Mouse (Mus musculus): ENCODE results near the gene Tsen34.

The Tsen34 gene

DNA sequence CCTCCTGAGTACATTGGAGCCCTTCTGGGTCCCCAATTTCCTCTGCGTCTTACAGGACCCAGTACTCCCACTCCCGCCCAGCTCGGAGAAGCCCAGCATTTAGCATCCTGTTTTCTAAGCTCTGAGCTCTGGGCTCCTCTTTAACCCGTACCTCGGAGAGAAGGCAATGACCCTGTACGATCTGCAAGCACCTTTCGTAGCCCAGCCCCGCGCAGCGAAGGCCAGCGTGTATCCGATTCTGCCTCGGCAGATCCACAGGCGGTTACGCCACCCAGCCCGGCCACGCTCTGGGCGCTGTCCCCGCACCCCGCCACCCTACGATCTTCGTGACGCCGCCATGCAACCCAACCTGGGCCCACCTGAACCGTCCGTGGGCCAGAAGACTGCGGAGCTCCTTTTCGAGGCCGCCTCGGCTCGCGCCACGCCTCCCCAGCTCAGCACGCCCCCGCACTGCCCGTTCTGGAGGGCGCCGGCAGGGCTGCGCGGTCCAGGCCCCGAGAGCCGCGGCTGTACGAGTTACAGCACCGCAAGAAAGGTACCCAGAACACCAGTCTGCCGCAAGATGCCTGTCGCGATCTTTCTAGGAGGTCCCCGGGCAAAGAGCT lies at the start of gene Tsen34:
Gene Tsen34, plus strand, starts transcription at position 482 of the 605 bp plus-strand sequence.
- DNase-seq (ENCODE audit: low read depth, low spot score) = no peak

DNA sequence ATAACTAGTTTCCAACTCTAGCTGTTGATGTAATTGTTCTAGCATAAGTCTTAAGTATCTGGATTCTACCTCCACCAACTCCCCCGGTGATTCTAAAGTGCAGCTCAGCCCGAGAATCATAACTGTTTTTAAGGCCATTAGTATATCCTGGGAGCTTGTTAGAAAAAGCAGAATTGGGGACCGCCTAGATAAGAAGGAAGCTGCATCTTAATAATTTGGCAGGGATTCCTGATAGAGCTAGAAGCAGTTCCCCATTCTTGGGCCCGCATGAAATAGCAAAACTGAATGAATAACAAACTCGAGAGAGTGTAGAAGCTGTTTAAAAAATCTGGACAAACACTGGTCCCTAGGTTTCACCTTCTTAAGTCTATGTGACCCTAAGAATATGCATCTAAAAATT lies 49.3 kb upstream of the Tsen34 start:
- DNase-seq (ENCODE audit: low read depth, low spot score) = no peak

DNA sequence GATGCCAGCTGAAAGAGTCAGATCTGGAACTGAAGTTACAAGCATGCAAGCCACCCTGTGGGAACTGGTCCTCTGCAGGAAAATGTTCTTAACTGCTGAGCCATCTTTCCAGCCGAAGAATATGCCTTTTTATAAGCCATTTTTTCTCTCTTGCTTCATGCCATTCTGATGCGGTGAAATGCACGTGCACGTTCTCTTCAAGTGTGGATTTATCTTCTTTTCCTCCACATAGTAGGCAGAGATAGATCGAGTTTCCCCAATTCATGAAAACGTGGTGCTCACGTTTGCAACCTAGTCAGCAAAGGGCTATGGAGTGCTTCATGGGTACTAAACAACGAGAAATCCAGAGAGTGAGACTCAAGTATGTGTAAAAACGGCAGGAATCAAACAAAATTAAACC lies 48.8 kb upstream of the Tsen34 start:
- DNase-seq (ENCODE audit: low read depth, low spot score) = no peak

DNA sequence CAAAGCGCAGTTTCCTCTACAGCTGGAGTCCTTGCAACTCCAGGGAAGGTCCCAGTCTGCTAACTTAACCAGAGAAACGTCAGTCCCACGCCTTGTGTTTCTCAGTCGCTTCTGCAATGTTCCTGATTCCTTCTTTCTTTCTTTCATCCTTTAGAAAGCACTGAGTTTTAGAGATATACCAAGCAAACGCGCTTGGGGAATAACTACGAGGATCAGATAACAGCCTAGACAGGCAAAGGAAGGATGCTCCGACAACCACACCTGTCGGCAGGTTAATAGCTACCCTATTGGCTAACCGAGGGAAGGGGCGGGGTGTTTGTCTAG lies 48.4 kb upstream of the Tsen34 start:
- DNase-seq (ENCODE audit: low read depth, low spot score) = no peak

DNA sequence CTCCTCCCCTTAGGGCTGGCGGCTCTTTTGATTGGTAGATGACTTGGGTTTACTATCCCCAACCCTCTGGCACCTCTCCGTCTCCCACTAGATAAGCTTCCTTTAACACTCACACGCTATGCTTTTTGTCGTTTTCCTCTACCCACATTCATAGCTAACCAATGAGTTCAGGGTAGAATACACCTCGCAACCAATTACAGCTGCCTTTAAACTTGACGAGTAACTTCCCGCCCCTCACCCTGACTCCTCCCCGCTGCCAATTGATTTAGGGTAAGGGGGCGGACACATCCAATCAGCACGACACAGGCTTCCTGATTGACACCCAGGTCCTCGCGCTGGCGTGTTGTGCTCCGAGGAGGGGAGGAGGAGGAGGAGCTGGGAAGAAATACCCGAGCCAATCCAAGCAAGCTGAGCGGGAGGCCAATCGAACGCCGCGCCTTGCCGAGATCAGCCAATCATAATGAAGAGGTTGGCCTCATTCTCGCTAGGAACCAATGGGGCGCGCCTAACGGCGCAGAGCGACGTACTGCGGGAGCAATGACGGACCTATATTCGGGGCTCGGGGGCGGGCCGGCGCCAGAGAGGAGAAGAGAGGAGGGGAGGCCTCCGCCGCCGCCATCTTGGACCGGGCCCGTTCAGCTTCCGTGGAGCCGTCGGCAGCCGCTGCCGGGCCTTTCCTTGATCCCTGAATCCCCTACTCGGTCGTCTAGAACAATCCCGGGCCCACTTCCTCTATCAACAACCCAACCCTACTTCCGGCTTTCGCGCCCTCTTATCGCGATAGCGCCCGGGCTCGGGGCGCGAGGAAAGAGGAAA lies 47.8 kb upstream of the Tsen34 start, which contains the start of gene Cnot3:
Gene Cnot3, plus strand, starts transcription at position 597 of the 816 bp plus-strand sequence.
- peak; percentile 99 for DNase-seq (ENCODE audit: low read depth, low spot score)

DNA sequence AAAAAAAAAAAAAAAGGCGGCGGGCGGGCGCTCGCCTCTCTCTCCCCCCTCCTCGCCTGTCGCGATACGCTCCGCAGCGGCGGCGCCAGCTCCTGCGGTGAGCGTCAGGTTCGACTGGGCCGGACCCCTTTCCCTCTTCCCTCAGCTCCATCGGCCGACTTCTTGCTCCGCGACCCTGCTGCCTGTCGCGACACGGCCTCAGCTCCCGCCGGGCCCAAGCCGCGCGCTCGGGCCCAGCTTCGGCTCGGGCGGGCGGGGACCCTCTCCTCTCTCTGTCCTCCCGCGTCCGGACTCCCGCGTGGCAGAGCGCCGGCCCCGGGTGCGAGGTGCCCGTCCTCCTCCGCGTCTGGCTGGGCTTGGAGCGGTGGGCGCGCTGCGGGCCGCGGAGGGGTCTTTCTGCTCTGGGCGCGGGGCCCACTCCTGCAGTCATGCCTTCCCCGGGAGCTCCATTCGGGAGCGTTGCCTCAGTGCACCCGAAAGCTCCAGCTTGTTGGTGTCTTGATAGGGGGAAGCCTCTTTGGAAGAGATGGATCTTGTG lies 47.1 kb upstream of the Tsen34 start:
- no peak for DNase-seq (ENCODE audit: low read depth, low spot score)

DNA sequence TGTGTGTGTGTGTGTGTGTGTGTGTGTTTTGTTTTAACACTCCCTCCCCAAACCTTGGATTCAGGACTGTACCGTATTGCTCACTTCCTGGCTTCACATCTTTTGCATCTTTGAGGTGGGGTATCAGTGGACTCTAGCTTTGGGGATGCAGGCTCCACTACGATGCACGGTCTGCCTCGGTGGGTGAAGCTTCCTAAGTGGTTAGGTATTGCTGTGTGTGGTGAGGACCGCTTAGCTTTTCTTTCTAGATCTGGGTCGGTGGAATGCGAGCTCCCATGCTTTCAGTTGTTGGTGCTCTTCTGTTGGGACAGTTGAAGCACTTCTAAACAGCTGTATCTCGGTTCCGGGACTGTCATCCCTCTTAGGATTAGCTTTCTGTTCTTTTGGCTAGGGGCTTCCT lies 46.5 kb upstream of the Tsen34 start:
- no peak for DNase-seq (ENCODE audit: low read depth, low spot score)

DNA sequence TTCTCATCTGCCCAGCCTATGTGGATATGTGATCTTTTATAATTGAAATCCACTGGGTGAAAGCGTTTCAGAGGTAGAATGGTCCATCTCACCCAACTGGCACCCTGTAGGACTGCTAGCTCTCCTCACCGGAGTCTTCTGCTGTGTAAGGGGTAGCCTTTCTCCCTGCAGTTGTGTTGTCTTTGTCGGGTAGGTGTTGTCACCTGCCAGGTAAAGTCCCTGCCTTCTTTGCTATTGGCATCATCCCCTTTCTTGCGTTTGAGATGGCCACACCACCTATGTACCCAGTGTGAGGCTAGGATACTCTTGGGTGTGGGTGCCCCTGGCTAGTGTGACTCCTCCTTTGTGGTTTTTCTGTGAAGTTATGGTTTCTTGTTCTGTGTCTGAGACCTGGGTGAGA lies 46.0 kb upstream of the Tsen34 start:
- no peak for DNase-seq (ENCODE audit: low read depth, low spot score)

DNA sequence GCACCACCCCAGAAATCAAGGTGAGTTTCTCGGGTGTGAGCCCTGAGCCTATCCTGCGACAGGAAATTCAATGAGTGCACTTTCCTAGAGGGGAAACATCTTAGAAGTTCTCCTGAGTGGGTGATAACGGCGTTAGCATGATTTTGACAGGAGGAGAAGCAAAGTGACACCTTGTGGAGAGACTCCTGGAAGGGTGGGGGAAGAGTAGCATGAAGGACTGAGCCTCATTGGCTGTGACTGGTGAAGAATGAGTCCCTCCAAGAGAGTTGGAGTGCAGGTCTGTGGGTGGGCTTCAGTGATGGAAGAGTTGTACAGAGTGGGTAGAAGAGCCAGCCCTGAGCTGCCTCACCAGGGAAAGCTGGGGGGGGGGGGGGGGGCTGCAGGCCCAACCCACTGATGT lies 35.7 kb upstream of the Tsen34 start:
- DNase-seq (ENCODE audit: low read depth, low spot score) = no peak

DNA sequence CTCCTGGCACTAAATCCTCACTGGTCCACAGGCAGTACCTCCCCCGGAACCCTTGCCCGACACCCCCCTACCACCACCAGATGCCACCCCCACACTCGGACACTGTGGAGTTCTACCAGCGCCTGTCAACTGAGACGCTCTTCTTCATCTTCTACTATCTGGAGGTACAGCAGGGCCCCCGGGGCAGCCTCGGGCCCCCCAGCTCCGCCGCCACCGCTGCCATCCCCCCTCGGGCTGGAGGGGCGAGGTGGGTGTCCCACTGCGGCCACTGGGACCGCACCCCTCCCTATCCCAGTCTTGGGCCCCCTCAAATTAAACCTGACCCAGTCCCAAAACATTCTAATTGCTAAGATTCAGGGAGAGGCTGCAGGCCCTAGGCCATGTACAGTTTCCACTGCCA lies 34.1 kb upstream of the Tsen34 start:
- DNase-seq (ENCODE audit: low read depth, low spot score) = no peak

DNA sequence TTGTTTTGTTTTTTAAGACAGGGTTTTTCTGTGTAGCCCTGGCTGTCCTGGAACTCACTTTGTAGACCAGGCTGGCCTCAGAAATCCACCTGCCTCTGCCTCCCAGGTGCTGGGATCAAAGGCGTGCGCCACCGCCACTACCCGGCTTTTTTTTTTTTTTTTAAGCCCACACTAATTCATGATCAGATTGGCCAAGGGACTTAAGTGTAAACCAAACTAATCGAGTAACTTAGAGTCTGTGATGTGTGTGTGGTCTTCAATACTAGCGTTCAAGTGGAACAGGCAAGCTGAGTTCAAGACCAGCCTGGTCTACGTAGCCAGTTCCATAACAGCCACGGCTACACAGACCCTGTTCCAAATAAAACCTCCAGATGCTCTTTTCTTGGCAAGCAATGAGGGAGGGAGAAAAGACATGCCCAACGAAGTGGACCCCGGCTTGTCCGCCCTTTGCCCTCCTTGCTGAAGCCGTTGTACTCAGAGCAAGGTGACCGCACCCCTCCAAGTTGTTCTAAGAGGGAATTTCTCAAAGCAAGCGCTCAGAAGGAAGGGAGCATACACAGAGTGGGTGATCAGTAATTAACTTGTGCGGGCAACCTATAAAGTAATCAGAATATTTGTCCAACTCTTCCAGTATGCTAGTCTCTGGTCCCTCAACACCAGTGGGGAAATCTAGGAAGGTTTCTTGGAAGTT lies 28.0 kb upstream of the Tsen34 start:
- peak; percentile 24 for DNase-seq (ENCODE audit: low read depth, low spot score)

DNA sequence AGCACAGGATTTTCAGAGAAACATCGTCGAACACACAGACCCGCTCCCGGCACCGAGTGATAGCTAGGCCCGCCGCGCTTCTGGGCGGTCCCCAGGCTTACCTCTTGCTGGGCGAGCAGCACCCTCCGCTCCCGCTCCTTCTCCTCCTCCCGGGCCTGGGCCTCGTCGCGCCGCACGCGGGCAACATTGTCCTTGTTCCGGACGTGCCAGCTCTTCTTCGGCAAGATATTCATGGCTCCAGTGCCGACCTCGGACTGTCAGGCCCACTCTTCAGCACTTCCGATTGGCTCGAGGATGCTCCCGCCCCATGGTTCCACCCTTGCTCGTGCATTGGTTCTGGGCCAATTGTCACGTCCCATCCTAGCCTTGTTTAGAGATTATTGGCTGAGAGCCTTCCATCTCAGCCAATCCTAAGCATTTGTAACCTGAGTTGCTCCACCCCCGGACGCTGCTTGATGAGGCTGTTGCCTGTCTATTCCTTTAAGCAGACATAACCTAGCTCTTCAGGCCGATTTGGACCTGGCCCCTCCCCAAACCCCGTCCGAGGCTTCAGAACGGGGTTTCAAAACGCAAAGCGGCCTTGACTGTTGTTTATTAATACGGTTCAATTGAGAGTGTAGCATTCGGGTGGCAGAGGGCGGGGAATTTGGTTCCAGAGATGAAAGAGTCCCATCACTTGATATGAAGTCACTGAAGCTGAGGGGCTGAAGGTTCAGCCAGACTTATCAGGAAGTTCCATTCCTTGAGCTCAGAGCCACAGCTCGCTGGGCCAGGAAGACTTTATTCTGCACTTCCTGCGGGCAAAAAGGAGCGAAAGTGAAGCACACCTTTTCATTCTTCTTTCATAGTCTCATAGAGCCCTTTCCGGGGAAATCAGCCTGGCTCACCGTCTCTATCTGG lies 27.2 kb upstream of the Tsen34 start, which contains the start of gene Leng1:
Gene Leng1, minus strand, starts transcription at position 626 of the 900 bp plus-strand sequence.
- peak; percentile 97 for DNase-seq (ENCODE audit: low read depth, low spot score)

DNA sequence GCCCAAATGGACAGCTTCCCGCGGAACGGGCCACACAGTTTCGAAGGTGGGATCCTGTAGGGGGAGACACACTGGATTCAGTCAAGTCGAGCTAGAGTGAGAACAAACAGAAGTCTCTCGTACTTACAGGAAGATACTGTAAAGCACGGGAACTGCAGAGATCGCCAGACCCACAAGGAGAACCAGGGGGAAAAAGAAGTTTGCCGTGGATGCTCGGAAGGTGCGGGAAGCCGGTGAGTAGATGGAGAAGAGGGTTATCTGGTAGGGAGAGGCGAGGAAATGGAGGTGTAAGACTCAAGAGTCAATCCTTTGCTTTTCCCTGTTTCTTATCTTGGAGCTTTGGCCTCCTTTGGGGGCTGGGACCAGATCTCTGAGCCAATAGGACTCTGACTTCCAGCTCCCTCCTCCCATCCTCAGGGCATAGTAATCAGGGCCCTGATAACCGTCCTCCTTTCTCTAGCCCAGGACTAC lies 25.7 kb upstream of the Tsen34 start:
- peak; percentile 29 for DNase-seq (ENCODE audit: low read depth, low spot score)

DNA sequence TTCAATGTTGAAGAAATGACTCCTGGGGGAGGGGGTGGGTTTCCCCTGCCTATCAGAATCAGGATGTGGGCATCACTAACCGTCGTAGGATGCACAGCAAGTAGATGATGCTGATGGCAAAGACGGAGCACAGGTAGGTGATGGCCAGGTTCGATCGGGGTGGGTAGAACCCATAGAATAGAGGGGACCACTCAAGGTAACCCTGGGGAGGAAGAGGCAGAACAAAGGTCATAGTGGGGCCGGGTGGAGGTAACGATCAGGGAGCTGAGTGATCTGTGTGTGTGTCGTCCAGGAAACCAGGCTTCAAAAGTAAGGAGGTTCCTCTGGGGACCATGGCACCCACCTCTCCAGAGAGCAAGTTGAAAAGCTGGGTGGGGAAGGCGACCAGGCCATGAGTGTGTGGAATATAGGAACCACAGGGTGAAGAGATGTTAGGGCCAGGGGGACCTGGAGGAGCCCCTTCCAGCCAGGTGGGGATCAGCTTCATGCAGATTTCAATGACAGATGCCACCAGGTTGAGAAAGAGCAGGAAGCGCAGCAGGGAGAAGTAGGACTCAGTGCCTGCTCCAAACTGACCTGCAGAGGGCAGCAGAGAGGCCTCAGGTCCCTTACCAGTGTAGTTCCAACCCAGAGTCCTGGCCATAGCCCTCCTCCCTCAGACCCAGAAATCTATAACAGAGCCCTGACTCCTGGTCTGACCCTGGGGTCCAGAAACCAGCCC lies 18.0 kb upstream of the Tsen34 start:
- peak; percentile 87 for DNase-seq (ENCODE audit: low read depth, low spot score)

DNA sequence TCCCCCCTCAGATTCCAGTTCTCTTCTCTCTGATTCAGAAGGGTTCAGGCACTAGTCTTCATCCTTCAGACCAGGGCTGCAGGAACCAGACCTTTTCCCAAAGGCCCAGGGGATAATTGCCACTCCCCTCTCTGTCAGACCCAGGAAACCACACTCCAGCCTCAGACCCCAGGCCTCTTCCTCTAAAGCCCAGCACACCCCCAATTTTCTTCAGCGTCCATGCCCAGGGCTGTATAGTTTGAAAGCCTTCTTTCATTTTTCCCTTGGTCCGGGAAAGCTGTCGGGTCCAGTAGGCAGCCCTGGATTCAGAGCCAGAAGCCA lies 17.5 kb upstream of the Tsen34 start:
- DNase-seq (ENCODE audit: low read depth, low spot score) = no peak

DNA sequence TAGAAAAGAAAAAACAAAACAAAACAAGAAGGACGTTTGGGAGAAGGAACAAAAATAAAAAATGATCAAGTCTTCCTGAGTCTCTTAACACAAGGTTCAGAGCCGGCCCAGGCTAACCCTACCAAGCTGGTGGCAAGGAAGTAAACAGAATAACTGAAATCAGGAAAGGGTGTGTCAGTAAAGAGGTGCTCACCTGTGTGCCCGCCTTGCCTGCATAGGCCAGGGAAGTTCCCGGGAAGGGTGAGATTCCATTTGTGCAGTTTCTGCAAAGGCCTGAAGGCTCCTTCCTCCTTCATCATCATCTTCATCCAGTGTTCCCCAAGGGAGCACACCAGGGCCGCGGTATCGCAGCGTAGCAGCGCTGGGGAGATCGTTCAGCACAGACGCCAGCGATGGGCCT lies 16.3 kb upstream of the Tsen34 start:
- no peak for DNase-seq (ENCODE audit: low read depth, low spot score)

DNA sequence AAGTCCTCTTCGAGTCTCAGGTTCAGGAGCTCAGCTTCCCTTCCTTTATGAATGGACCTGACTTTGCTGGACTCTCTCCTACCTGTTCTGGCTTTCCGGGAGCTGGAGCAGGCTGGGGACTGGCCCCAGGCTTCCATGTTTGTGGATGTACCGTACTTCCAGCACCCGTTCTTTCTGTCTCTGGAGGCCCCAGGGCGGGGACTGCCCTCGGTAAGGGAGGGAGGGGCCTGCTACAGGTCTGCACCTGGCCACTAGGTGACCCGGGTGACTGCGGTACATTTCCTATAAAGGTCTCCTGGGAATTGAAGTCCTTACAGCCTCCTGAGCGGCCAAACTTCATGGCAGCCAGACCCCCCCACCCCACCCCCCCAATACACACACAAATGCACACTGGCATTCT lies 15.3 kb upstream of the Tsen34 start, which contains the start of gene Tmc4:
Gene Tmc4, minus strand, starts transcription at position 212 of the 400 bp plus-strand sequence.
- no peak for DNase-seq (ENCODE audit: low read depth, low spot score)

DNA sequence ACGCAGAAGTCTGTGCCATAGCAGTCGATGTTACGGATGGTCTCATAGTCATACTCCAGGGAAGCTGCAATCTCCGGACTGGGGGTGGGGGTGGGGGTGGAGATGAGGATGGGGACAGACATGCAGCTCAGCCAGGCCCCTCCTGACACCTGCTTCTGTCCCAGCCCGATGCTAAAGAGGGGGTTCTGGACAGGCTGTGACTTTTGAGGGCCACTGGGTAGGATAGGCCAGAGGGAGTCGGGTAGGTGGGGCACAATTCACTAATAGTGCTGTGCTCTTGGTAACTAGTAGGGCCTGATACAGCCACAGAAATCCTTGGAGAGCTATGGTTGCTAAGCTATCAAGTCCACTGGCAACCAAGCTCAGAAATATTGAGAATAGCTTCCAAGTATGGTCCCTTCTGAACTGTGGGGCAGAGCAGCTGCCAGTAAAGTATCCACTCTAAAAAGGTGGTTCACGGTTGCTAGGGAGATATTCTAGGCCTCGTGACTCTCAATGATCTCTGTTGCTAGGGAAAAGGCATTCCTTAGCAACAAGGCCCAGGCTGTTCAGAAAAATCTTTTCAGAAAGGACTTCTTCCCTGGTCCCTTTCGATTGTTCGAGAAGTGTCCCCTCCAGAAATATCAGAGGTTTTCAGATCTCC lies 8.6 kb upstream of the Tsen34 start:
- DNase-seq (ENCODE audit: low read depth, low spot score) = no peak

DNA sequence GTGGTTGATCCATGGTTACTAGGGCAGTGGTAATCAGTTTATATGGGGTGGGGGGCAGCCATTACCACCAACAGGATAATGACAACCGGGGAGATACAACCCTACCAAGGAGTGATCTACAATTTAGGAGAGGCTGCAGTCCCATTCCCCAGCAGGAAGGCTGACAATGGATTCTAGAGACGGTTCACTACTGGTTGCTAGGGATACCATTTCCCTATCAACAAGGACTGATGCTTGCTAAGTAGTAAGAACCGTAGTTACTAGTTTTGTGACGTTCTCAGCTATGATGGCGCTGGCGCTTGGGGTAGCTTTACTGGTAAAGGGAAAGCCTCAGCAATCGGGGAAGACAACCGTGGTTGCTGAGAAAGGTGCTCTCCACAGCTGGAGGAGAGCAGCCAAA lies 8.0 kb upstream of the Tsen34 start:
- DNase-seq (ENCODE audit: low read depth, low spot score) = no peak
